Mouse (Mus musculus) neural tube, embryonic 11.5 days (tissue): ENCODE data around the gene Supt16. TPM values are rescaled to one million over a fixed set of nuclear protein-coding genes. Genes with fewer than 3 reads are reported as not detected.

Source experiments
- ATAC-seq: fragments of 200-750 bp; cut with Nextera tagmentation; 2 replicates; pipeline ENCODE4 v1.8.0; 2017; ENCODE audit warnings: moderate number of reproducible peaks, mild to moderate bottlenecking, moderate TSS enrichment, moderate library complexity; ENCODE audit not compliant: insufficient read depth, low FRiP score, low TSS enrichment
- DNase-seq: peaks from one replicate; pipeline ENCODE4 v3.0.0-alpha.2; 2015; ENCODE audit warnings: low spot score
- H3K27ac ChIP-seq: fragments of 300-500 bp; sonication (generic); 2 replicates; pipeline ENCODE4 v1.5.1; 2014; ENCODE audit warnings: low read depth, mild to moderate bottlenecking, low read length
- H3K27me3 ChIP-seq: fragments of 300-500 bp; sonication (generic); 2 replicates; pipeline ENCODE4 v1.6.1; 2014; ENCODE audit warnings: mild to moderate bottlenecking, low read length, mixed read lengths; ENCODE audit not compliant: control insufficient read depth, insufficient read depth
- H3K36me3 ChIP-seq: fragments of 300-500 bp; sonication (generic); 2 replicates; pipeline ENCODE4 v1.6.1; 2014; ENCODE audit warnings: mild to moderate bottlenecking, low read length, moderate library complexity, mixed read lengths; ENCODE audit not compliant: control insufficient read depth, insufficient read depth
- H3K4me1 ChIP-seq: fragments of 300-500 bp; sonication (generic); 2 replicates; pipeline ENCODE4 v1.6.1; 2014; ENCODE audit warnings: low read length, mixed read lengths; ENCODE audit not compliant: control insufficient read depth, insufficient read depth
- H3K4me2 ChIP-seq: fragments of 300-500 bp; sonication (generic); 2 replicates; pipeline ENCODE4 v1.6.1; 2014; ENCODE audit warnings: low read depth, mild to moderate bottlenecking, moderate library complexity
- H3K4me3 ChIP-seq: fragments of 300-500 bp; sonication (generic); 2 replicates; pipeline ENCODE4 v1.5.1; 2014; ENCODE audit warnings: low read depth, low read length
- H3K9ac ChIP-seq: fragments of 300-500 bp; sonication (generic); 2 replicates; pipeline ENCODE4 v1.6.1; 2014; ENCODE audit warnings: mild to moderate bottlenecking, low read length
- H3K9me3 ChIP-seq: fragments of 300-500 bp; sonication (generic); 2 replicates; pipeline ENCODE4 v1.6.1; 2016; ENCODE audit warnings: low read length; ENCODE audit not compliant: control insufficient read depth
- WGBS: fragments of 180-500 bp; shearing (Covaris S2); extraction: QIAGEN DNeasy Blood & Tissue Kit; methylation state at CpG from one replicate; pipeline ENCODE4 v1.1.7; 2014; 5-methylcytosine and 5-hydroxymethylcytosine counted together
- polyA plus RNA-seq: library from polyadenylated mRNA; unstranded; fragments of >200 nt; fragmentation: Nextera tagmentation; extraction: Ambion mirVana; gene quantifications from 2 replicates; pipeline ENCODE4 v1.2.1, GENCODE M21; 2014

Supt16 gene
- polyA plus RNA-seq, 1 experiment from 2014 or later: 69.9 TPM

- Histone ChIP-seq H3K4me1 (peaks cover 4% of the 10 kb centered on the region; the same call in 1 of the 2 replicates), H3K9me3 (no peaks in the 10 kb centered on the region), H3K4me2 (no peak overlapping the region), H3K4me3 (no peak overlapping the region), H3K27ac (no peak overlapping the region), H3K36me3 (peaks cover 15% of the 10 kb centered on the region), H3K27me3 (no peaks in the 10 kb centered on the region), H3K9ac (no peak overlapping the region)
- no peak for ATAC-seq
- no peak for DNase-seq
- 96% methylated on average over 4 of the region's 4 CpGs for WGBS
These were observed 2.2 kb upstream of the Supt16 start for GRCm38 (mm10) chr14:52199412-52199811.

GRCm38 (mm10) chr14:52198141-52198540, 925 bp upstream of the Supt16 start:
- H3K4me2 ChIP-seq: peak overlapping the region; percentile 77
- ATAC-seq: no peak
- H3K27me3 ChIP-seq: no peaks in the 10 kb centered on the region
- H3K9me3 ChIP-seq: no peaks in the 10 kb centered on the region
- H3K9ac ChIP-seq: no peak overlapping the region
- H3K27ac ChIP-seq: no peak overlapping the region
- 26% methylated on average over 3 of the region's 3 CpGs for WGBS
- H3K36me3 ChIP-seq: peaks cover 12% of the 10 kb centered on the region
- peaks cover 4% of the 10 kb centered on the region; the same call in 1 of the 2 replicates for H3K4me1 ChIP-seq
- peak overlapping the region; percentile 85; the same call in 1 of the 2 replicates for H3K4me3 ChIP-seq
- DNase-seq: no peak

GRCm38 (mm10) chr14:52196230-52197155, 723 bp downstream of the Supt16 start:
- DNase-seq (no peak), ATAC-seq (peak; percentile 2; the same call in 1 of the 2 replicates)
- Histone ChIP-seq H3K9ac (peak overlapping the region; percentile 99), H3K27me3 (no peaks in the 10 kb centered on the region), H3K9me3 (no peaks in the 10 kb centered on the region), H3K4me2 (peak overlapping the region; percentile 77), H3K4me1 (peaks cover 4% of the 10 kb centered on the region; the same call in 1 of the 2 replicates), H3K4me3 (peak overlapping the region; percentile 85), H3K36me3 (peaks cover 5% of the 10 kb centered on the region), H3K27ac (peak overlapping the region; percentile 94)
- WGBS: under 1% methylated on average over 56 of the region's 59 CpGs

GRCm38 (mm10) chr14:52195691-52196090, 1.5 kb downstream of the Supt16 start:
- 12% methylated on average over 3 of the region's 3 CpGs for WGBS
- Histone ChIP-seq H3K36me3 (peaks cover 5% of the 10 kb centered on the region), H3K27me3 (no peaks in the 10 kb centered on the region), H3K4me2 (peak overlapping the region; percentile 77), H3K4me3 (peak overlapping the region; percentile 85), H3K27ac (no peak overlapping the region), H3K9ac (no peak overlapping the region), H3K9me3 (no peaks in the 10 kb centered on the region), H3K4me1 (peaks cover 4% of the 10 kb centered on the region; the same call in 1 of the 2 replicates)
- no peak for ATAC-seq
- peak; percentile 54 for DNase-seq

- Histone ChIP-seq H3K4me1 (peaks cover 4% of the 10 kb centered on the region; the same call in 1 of the 2 replicates), H3K27me3 (no peaks in the 10 kb centered on the region), H3K4me2 (no peak overlapping the region), H3K36me3 (no peaks in the 10 kb centered on the region), H3K9ac (no peak overlapping the region), H3K4me3 (no peak overlapping the region), H3K9me3 (no peaks in the 10 kb centered on the region), H3K27ac (no peak overlapping the region)
- no peak for ATAC-seq
- DNase-seq: peak; percentile 32
These were observed 6.4 kb downstream of the Supt16 start for GRCm38 (mm10) chr14:52190740-52191359.

GRCm38 (mm10) chr14:52189519-52189918, 7.7 kb downstream of the Supt16 start:
- ATAC-seq (no peak), DNase-seq (no peak)
- Histone ChIP-seq H3K9ac (no peak overlapping the region), H3K4me3 (no peak overlapping the region), H3K4me1 (no peaks in the 10 kb centered on the region), H3K27me3 (no peaks in the 10 kb centered on the region), H3K4me2 (no peak overlapping the region), H3K36me3 (no peaks in the 10 kb centered on the region), H3K9me3 (no peaks in the 10 kb centered on the region), H3K27ac (no peak overlapping the region)
- 89% methylated on average over 2 of the region's 2 CpGs for WGBS

GRCm38 (mm10) chr14:52188788-52189187, 8.4 kb downstream of the Supt16 start:
- Histone ChIP-seq H3K9ac (no peak overlapping the region), H3K9me3 (no peaks in the 10 kb centered on the region), H3K27me3 (no peaks in the 10 kb centered on the region), H3K27ac (no peak overlapping the region), H3K4me1 (no peaks in the 10 kb centered on the region), H3K36me3 (no peaks in the 10 kb centered on the region), H3K4me3 (no peak overlapping the region), H3K4me2 (no peak overlapping the region)
- DNase-seq (no peak), ATAC-seq (no peak)
- WGBS: 77% methylated on average over 1 of the region's 1 CpGs

GRCm38 (mm10) chr14:52166571-52166970, 30.6 kb downstream of the Supt16 start:
- no peaks in the 10 kb centered on the region for H3K9me3 ChIP-seq
- H3K36me3 ChIP-seq: peaks cover 24% of the 10 kb centered on the region
- no peaks in the 10 kb centered on the region for H3K27me3 ChIP-seq
- no peak overlapping the region for H3K9ac ChIP-seq
- no peak overlapping the region for H3K4me3 ChIP-seq
- DNase-seq (no peak), ATAC-seq (no peak)
- 96% methylated on average over 2 of the region's 2 CpGs for WGBS
- no peak overlapping the region for H3K4me2 ChIP-seq
- H3K27ac ChIP-seq: no peak overlapping the region
- H3K4me1 ChIP-seq: no peaks in the 10 kb centered on the region
